Mouse (Mus musculus) hindbrain, embryonic 16.5 days (tissue): Measurements from ENCODE around the gene Ripply2. TPM values are rescaled to one million over a fixed set of nuclear protein-coding genes. Genes with fewer than 3 reads are reported as not detected.

Experiments
- ATAC-seq: fragments of 200-750 bp; cut with Nextera tagmentation; 2 replicates; pipeline ENCODE4 v1.8.0; 2017; ENCODE audit warnings: moderate TSS enrichment, moderate library complexity
- H3K27ac ChIP-seq: fragments of 300-500 bp; sonication (generic); 2 replicates; pipeline ENCODE4 v1.5.1; 2014; ENCODE audit warnings: low read depth, mild to moderate bottlenecking, control low read depth, low read length, moderate library complexity
- H3K27me3 ChIP-seq: fragments of 300-500 bp; sonication (generic); replicated peaks from 2 replicates; pipeline ENCODE4 v1.6.1; 2014; ENCODE audit warnings: low read length; ENCODE audit not compliant: control insufficient read depth, insufficient read depth
- H3K36me3 ChIP-seq: fragments of 300-500 bp; sonication (generic); 2 replicates; pipeline ENCODE4 v1.6.1; 2014; ENCODE audit warnings: mild to moderate bottlenecking, low read length, moderate library complexity, mixed read lengths; ENCODE audit not compliant: control insufficient read depth, insufficient read depth
- H3K4me1 ChIP-seq: fragments of 300-500 bp; sonication (generic); 2 replicates; pipeline ENCODE4 v1.6.1; 2014; ENCODE audit warnings: low read depth, low read length; ENCODE audit not compliant: control insufficient read depth, insufficient read depth
- H3K4me2 ChIP-seq: fragments of 300-500 bp; sonication (generic); 2 replicates; pipeline ENCODE4 v1.6.1; 2014; ENCODE audit warnings: mild to moderate bottlenecking, low read length, control low read depth, moderate library complexity
- H3K4me3 ChIP-seq: fragments of 300-500 bp; sonication (generic); 2 replicates; pipeline ENCODE4 v1.5.1; 2014; ENCODE audit warnings: mild to moderate bottlenecking, low read length, control low read depth, moderate library complexity
- H3K9ac ChIP-seq: fragments of 300-500 bp; sonication (generic); 2 replicates; pipeline ENCODE4 v1.6.1; 2014; ENCODE audit warnings: low read depth, mild to moderate bottlenecking, control low read depth, low read length, moderate library complexity
- H3K9me3 ChIP-seq: fragments of 300-500 bp; sonication (generic); 2 replicates; pipeline ENCODE4 v1.6.1; 2014; ENCODE audit warnings: mild to moderate bottlenecking, low read length, moderate library complexity; ENCODE audit not compliant: control insufficient read depth
- WGBS: fragments of 180-500 bp; shearing (Covaris S2); extraction: QIAGEN DNeasy Blood & Tissue Kit; methylation state at CpG from one replicate; pipeline ENCODE4 v1.1.7; 2014; 5-methylcytosine and 5-hydroxymethylcytosine counted together
- polyA plus RNA-seq: library from polyadenylated mRNA; unstranded; fragments of >200 nt; fragmentation: Nextera tagmentation; extraction: Ambion mirVana; gene quantifications from 2 replicates; pipeline ENCODE4 v1.2.1, GENCODE M21; 2015

Ripply2 gene
- polyA plus RNA-seq, 1 experiment from 2014 or later: 9.5 TPM

DNA sequence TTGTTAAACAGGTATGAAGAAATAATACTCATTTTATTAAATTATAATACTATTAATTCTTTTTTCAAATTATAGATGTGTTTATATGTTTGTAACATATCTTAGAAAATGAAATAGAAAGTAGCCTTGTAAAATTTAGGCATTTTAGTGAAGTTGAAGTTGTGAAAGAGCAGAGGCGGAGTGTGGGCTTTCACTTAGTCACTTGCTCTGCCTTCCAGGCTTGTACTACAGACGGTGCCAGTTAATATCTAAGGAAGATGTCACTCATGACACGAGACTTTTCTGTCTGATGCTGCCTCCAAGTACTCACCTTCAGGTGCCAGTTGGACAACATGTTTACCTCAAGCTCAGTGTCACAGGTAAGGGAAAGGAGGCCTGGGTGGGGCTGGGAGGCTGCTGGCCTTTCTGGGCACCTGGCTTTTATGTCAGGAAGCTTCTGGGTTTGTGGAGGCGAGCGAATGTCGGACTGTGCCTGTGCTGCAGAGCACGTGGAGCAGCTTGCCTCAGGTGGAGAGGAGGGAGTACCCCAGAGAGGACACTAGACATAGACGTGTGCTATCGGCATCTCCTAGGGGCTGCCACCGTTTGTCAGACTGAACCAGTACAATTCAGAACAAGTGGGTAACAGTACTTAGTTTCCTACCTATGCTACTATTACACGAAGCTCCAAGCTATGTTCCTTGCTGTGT, 40.4 kb downstream of the Ripply2 start:
- 94% methylated on average over 11 of the region's 11 CpGs for WGBS
- Histone ChIP-seq H3K4me1 (no peaks in the 10 kb centered on the region), H3K9ac (no peak overlapping the region), H3K36me3 (peaks cover 20% of the 10 kb centered on the region), H3K4me3 (no peak overlapping the region), H3K27me3 (no peaks in the 10 kb centered on the region), H3K4me2 (no peak overlapping the region), H3K9me3 (no peaks in the 10 kb centered on the region), H3K27ac (no peak overlapping the region)
- ATAC-seq: no peak

DNA sequence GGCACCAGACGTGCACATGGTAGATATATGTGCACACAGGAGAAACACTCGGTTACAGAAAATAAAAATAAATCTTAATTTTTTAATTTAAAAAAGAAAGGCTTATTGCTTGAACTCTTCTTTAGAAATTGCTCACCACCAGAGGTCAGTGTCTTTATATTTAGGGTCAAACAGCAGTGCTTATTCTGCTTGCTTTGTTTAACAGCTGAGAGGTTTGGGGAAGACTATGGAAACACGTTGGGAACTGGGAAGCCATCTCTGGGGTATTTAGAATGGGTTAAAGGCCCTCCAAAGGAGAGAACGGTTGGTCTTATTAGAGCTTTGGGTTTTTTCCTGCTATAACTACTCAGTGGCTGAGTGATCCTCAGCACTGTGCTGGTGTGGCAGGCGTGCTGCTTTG, 47.0 kb downstream of the Ripply2 start:
- 80% methylated on average over 5 of the region's 5 CpGs for WGBS
- no peak overlapping the region for H3K4me3 ChIP-seq
- ATAC-seq: no peak

DNA sequence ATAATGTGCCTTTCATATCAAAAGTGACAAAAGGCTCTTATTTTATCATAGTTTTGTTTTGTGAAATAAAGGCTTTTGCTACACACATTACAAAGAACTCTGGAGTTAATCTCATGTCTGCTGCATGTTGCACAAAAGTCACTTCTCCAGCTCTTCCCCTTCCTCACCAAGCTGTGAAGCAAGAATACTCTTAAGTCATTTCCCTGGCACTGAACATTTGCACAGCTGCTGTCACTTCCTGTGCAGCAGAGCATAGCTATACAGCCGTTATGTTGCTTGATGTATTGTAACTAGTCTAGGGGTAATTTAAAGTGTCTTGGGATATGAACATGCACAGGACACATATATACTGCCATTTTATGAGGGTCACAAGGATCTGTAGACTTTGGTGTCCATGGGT, 52.8 kb downstream of the Ripply2 start:
- Histone ChIP-seq H3K4me1 (no peaks in the 10 kb centered on the region), H3K9me3 (peaks cover 5% of the 10 kb centered on the region; the same call in 1 of the 2 replicates), H3K27me3 (no peaks in the 10 kb centered on the region), H3K9ac (no peak overlapping the region), H3K4me3 (no peak overlapping the region), H3K36me3 (peaks cover 30% of the 10 kb centered on the region), H3K27ac (no peak overlapping the region), H3K4me2 (no peak overlapping the region)
- 79% methylated on average over 1 of the region's 1 CpGs for WGBS
- ATAC-seq: no peak

More for the DNA sequence above, 47.0 kb downstream of the Ripply2 start:
- Histone ChIP-seq H3K4me2 (no peak overlapping the region), H3K9ac (no peak overlapping the region), H3K36me3 (peaks cover 16% of the 10 kb centered on the region), H3K27ac (no peak overlapping the region), H3K27me3 (no peaks in the 10 kb centered on the region), H3K9me3 (no peaks in the 10 kb centered on the region), H3K4me1 (no peaks in the 10 kb centered on the region)

Other genes starting within 250 kb of the Ripply2 start
- 168 and 197 TPM in 2 replicates for gene Snap91, start 134.9 kb upstream of the Ripply2 start, polyA plus RNA-seq
- 55.2 and 56.6 TPM in 2 replicates for gene Cyb5r4, start 6.5 kb downstream of the Ripply2 start, polyA plus RNA-seq
- gene Mrap2, start 128.8 kb downstream of the Ripply2 start, polyA plus RNA-seq: 5.1 and 6.7 TPM in 2 replicates
- gene Cep162, start 240.0 kb downstream of the Ripply2 start, polyA plus RNA-seq: 5.9 and 6.6 TPM in 2 replicates